Mouse (Mus musculus): ENCODE results near the gene Fgfr2.

- TF ChIP-seq CTCF (conservative IDR thresholded peaks at IDR 0.05; ENCODE audit: low read length), result no peak
- no peak for TF ChIP-seq POU5F1 (IDR thresholded peaks at IDR 0.05; ENCODE audit: borderline replicate concordance, low read length)
Measured at GRCm38 (mm10) chr7:130965909-130966365, 2157.2 kb downstream of the Fgfr2 start.

Data from E14TG2a.4 (cell line).